Mouse (Mus musculus) urinary bladder, adult 2 months (tissue): ENCODE results near the gene Akr1b3. TPM values are rescaled to one million over a fixed set of nuclear protein-coding genes. Genes with fewer than 3 reads are reported as not detected.
"Not testable (repeated sequence)": the region's sequence is repeated elsewhere in the genome, so short reads cannot be mapped to it uniquely, and the experiment has no call there.

Experiments
- DNase-seq: peaks from one replicate; pipeline ENCODE4 v3.0.0; 2022; ENCODE audit warnings: low spot score
- polyA plus RNA-seq: library from polyadenylated mRNA; depleted of rRNA; stranded (reverse); fragments of >200 nt; gene quantifications from 2 replicates; pipeline ENCODE4 v1.2.3, GENCODE M21; 2012; rRNA removed

The Akr1b3 gene
- polyA plus RNA-seq = 849 and 1,043 TPM in 2 replicates

GRCm38 (mm10) chr6:34316854-34317771 is at the start of gene Akr1b3:
Gene Akr1b3, minus strand, starts transcription at chr6:34317478.
- DNase-seq = peak; percentile 68

DNA sequence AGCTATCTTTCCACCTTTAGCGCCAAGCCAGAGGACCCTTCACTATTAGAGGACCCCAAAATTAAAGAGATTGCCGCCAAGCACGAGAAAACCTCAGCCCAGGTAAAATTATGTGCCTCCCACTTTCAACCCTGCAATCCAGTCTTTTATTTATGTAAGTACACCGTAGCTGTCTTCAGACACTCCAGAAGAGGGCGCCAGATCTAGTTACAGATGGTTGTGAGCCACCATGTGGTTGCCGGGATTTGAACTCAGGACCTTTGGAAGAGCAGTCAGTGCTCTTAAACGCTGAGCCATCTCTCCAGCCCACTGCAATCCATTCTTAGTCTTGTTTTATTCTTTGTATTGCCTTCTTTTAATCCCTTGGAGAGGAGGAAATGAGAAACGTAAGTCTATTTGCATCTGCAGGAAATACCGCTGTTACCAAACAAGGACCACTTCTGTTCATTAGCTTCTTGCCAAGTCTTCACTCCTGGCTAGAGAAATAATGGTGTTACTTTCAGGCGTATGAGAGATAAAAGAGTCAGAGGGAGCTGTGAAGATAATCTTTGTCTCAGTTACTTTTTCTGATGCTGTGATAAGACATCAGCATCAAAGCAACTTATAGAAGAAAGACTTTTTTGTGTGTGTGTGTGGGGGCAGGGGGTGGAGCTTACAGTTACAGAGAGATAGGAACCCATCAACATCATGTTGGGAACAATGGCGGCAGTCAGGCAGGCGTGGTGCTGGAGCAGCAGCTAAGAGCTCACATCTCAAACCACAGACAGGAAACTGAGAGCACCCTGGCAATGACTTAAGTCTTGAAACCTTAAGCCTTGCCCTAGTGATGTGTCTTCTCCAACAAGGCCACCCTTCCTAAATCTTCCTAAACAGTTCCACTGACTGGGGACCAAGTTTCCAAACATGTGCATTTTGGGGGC is 47.2 kb upstream of the Akr1b3 start:
- DNase-seq = no peak

DNA sequence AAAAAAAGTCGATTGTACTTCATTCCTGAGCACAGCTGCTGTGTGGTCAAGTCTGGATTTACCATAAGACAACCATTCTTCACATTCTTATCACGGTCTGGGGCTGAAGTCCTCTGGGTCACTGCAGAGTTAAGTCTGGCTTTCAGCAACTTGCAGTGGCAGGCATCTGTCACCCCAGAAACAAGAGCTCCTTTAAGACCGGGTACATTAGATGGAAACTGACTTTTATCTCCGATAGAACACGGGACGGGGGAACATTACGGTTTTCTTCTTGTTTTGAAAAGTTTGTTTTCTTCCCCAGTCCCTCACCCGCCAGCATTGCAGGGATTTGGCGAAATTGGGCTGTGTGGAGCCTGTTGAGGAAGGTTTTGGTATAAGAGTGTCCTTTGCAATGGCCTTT is 38.6 kb upstream of the Akr1b3 start:
- DNase-seq = no peak

DNA sequence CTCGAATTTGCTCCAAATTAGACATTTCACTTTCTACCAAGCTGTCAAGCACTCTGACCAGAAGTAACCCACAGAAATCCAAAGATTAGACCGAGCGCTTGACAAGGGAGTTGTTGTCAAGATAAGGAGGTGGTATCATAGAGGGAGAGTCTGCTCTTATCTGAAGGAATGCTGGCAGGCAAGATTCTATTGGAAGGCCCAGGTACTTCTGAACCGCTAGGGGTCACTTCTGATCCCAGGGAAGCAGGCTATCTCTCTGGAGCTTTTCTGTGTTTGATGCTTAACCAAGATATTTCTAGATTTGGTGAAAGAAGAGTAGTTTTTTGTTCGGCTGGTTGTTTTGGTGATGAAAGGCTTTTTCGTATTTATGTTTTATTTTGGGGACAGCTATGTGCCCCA is 38.1 kb upstream of the Akr1b3 start:
- DNase-seq = no peak

DNA sequence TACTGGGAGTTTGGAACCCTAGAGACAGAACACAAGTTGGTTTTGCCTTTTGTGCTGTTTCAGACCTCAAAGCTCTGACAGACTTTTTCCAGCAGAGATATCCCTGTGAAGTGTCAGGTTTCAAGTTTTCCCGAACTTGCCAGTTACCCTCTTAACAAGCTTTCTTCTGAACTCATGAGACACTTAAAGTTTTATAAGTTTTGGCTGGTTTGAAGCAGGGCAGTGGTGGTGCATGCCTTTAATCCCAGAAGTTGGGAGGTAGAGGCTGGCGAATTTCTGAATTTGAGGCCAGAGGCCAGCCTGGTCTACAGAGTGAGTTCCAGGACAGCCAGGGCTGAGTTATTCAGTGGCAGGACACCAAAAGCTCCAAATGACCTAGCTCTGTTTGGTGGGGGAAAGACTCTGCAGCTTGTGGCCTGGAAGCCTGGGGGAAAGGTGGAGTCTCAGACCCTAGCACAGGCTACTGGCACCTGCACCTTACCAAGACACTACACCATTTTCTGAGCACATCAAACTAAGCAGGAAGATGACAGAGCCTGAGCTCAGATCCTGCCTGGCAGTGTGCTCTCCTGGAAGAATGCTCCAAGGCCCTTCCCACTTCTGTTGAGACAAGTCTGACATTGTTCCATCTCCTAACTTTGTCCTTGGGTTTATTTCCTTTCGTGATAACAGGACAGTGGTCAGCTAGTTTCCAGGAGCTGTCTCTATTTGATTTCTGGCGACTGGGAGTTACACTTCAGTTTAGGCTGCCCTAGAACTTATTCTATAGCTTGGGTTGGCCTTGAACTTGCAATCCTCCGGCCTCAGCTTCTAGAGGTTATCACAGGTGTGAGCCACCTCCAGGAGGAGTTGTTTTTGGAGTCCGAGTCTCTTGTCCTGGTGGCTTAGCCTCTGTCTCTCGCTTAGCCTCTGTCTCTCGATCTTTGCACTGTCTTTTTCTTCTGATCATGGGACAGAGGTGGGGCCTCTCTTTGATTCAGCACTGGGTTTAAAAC is 37.4 kb upstream of the Akr1b3 start:
- no peak for DNase-seq

DNA sequence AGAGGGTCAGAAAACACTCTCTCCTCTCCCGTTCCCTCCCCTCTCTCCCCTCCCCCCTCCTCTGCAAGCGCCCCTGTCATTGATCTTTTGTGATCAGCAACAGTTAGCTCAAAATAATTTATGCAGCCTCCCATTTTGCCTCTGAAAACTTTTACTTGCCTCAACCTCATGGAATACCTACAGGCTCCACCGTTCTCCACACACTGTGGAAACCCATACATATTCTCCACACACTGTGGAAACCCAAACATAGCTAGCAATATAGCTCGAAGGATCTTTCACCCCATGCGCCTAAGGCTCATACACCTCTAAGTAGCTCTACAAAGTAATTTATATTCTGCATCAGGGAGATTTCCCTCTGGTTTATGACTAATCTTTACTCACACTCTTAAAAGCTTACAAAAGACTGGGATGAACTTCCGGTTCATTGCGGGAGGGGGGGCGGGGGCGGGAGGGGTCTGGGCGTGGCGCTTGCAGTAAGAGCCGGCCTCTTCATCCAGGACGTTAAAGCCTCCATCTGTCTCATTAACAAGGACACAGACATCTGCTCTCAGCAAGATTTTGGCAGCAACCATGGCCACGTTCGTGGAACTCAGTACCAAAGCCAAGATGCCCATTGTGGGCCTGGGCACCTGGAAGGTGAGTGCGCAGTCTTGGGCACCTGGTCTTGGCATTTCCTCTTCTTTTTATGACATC is 36.5 kb upstream of the Akr1b3 start, which contains the start of gene Akr1b8:
Gene Akr1b8, plus strand, starts transcription at position 462 of the 696 bp plus-strand sequence.
- peak; percentile 37 for DNase-seq

- no peak for DNase-seq
These were observed 35.1 kb upstream of the Akr1b3 start for GRCm38 (mm10) chr6:34352401-34352800.

DNA sequence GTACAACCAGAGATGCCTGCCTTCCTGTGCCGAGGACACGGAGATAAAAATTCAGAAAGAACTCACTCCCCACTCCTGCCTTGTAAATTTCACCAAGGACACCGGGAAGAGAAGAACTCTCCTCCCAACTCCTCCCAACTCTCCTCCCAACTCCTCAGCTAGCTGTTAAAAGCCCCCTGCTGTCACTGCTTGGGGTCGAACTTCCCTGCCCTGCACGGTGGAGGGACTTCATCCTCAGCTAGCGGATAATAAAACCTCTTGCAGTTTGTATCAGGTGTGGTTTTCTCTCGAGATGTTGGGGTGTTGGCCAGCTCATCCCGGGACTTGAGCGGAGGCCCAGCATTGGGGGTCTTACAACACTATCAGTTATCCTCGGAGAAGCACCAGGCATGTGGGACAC is 34.2 kb upstream of the Akr1b3 start:
- DNase-seq = not testable (repeated sequence)

DNA sequence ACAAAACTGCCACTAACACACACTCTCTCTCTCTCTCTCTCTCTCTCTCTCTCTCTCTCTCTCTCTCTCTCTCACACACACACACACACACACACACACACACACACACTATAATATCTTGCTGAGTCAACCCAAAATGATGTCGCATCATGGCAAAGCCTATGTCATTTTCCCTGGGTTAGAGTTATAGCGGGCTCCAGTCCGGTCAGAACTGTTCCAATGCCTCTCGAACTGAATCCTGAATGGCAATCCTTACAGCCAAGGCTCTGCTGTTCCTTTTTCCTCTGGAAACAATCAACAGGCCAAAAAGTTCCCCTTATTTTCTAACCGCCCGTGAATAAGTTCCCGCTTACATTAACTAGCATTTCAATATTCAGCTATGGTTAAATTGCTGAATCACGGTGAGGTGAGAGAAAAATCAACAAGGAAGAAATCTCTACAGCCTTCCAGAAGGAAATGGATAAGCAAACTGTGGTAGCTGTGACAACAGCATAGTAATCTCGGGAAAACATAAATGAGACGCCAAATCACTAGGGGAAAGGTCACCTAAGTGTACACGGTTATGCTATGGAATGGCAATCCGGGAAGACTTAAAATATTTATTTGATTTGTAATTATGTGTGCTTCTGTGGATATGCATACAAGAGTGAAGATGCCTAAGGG is 32.9 kb upstream of the Akr1b3 start:
- no peak for DNase-seq

GRCm38 (mm10) chr6:34346096-34346898 is 29.0 kb upstream of the Akr1b3 start:
- peak; percentile 57 for DNase-seq

DNA sequence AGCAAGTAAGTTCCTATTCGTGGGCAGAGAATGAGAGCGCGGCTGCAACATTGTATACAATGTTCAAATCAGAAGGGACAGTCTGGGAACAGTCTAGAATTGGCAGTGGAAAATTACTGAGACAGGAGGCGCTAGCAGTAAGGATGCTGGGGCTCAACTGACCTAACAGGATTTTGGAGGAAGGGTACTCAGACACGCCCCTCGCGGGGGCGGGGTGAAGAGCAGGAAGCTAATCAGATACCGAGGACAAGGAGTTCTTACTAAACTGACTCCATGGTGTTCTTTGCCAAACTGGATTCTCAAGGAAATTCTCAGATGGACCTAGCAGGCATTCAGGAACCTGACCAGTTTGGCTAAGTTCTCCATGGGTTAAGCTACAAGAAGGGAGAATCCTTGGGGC is 27.7 kb upstream of the Akr1b3 start:
- DNase-seq = no peak

GRCm38 (mm10) chr6:34344135-34344850 is 27.0 kb upstream of the Akr1b3 start:
- no peak for DNase-seq

- DNase-seq = no peak
These were observed 26.1 kb upstream of the Akr1b3 start for GRCm38 (mm10) chr6:34343426-34343825.

DNA sequence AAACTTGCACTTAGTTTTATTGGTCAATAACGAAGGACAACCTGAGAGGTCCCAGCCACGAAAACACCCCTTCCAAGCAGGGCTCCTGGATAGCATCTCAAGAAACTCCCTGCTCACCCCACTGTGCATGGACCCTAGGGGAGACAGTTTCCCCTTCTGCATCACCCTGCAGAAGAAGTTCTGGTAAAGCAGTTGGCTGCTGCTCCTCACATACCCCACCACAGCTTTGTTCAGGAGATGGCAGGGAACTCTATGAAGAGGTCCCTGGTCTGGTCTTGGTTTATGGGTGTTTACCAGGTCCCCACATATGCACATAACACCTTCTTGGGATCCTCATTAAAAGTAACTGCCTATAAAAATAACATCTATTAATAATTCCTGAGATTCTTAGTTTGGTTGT is 25.2 kb upstream of the Akr1b3 start:
- no peak for DNase-seq

GRCm38 (mm10) chr6:34341991-34342390 is 24.7 kb upstream of the Akr1b3 start:
- DNase-seq = no peak

- no peak for DNase-seq
These were observed 20.5 kb upstream of the Akr1b3 start for GRCm38 (mm10) chr6:34337799-34338198.

- no peak for DNase-seq
These were observed 17.4 kb upstream of the Akr1b3 start for GRCm38 (mm10) chr6:34334673-34335072.

GRCm38 (mm10) chr6:34331804-34332203 is 14.5 kb upstream of the Akr1b3 start:
- DNase-seq = not testable (repeated sequence)
